Comparison of ENCODE assay signal across 8 mouse cellular contexts in the genomic region with DNA sequence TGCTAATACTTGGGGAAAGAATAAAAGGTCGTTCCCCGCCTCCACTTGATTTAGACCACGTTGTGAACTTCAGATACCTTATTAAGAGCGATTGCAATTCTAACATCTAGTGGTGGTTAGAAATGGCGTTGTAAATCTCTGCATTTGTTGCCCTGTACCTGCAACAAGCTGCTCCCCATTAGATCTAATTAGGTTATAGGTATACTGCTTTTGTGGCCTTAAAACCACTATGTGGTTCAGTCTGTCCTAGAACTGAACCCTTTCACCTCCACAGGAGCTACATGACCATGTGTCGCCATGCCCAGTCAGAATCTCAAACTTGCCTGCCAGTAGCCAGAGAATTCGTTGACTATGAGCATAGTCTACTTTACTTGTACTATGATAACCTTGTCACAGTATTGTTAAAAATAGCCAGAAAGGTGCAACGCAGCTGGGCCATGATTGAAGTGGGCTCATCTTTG. TPM values are rescaled to one million over a fixed set of nuclear protein-coding genes. Genes with fewer than 3 reads are reported as not detected.
DNase-seq lines count a peak whose midpoint lies in the region; ATAC-seq and TF ChIP-seq lines count a peak whose summit lies in the region.

No protein-coding gene starts in this region.

- no peak for ATAC-seq in kidney, embryonic 16.5 days (ENCODE audit: low FRiP score, low TSS enrichment)
- no peak for ATAC-seq in hindbrain, embryonic 13.5 days (ENCODE audit: low FRiP score)
- ATAC-seq in midbrain, postnatal 0 days (ENCODE audit: low FRiP score): no peak

- no peak for DNase-seq in kidney, postnatal 4 days
- peak; percentile 13 for DNase-seq in c-Kit-negative CD71-positive TER-119-positive erythroid progenitor cells, embryonic 14.5 days (ENCODE audit: low read depth, low spot score)
- no peak for DNase-seq in midbrain, postnatal 0 days (ENCODE audit: low spot score)
- DNase-seq in right cerebral cortex, adult 2 months (ENCODE audit: low spot score in 2 of 2): no peak
- DNase-seq in right cerebral cortex, postnatal 36 days (ENCODE audit: low spot score in 2 of 2): no peak
- no peak for DNase-seq in layer of hippocampus, postnatal 36 days

- H3K4me1 ChIP-seq in kidney, embryonic 16.5 days (ENCODE audit: insufficient read depth, low read length): peaks cover 24% of the 10 kb centered on the region
- H3K4me1 ChIP-seq in hindbrain, embryonic 13.5 days (replicated peaks): peaks cover 31% of the 10 kb centered on the region
- peaks cover 13% of the 10 kb centered on the region; the same call in 1 of the 2 replicates for H3K4me1 ChIP-seq in midbrain, postnatal 0 days (ENCODE audit: insufficient read depth, low read length)

- H3K9me3 ChIP-seq in kidney, embryonic 16.5 days (ENCODE audit: low read length): no peaks in the 10 kb centered on the region
- no peaks in the 10 kb centered on the region for H3K9me3 ChIP-seq in hindbrain, embryonic 13.5 days
- no peaks in the 10 kb centered on the region for H3K9me3 ChIP-seq in midbrain, postnatal 0 days (ENCODE audit: low read length)

- no peak for TF ChIP-seq CTCF in midbrain, postnatal 0 days (IDR thresholded peaks at IDR 0.05)

- H3K36me3 ChIP-seq in kidney, embryonic 16.5 days (ENCODE audit: insufficient read depth, low read length): 0 out of 2 replicates have a peak, but pooled peaks cover 7% of the 10 kb centered on the region
- H3K36me3 ChIP-seq in hindbrain, embryonic 13.5 days: peaks cover 4% of the 10 kb centered on the region
- no peaks in the 10 kb centered on the region; the same call in 1 of the 2 replicates for H3K36me3 ChIP-seq in midbrain, postnatal 0 days (ENCODE audit: insufficient read depth, low read length)

- peak overlapping the region; percentile 90 for H3K9ac ChIP-seq in kidney, embryonic 16.5 days (replicated peaks; ENCODE audit: low read length)
- H3K9ac ChIP-seq in hindbrain, embryonic 13.5 days: peak overlapping the region; percentile 97
- H3K9ac ChIP-seq in midbrain, postnatal 0 days (replicated peaks; ENCODE audit: low read length, poor library complexity, severe bottlenecking): peak overlapping the region; percentile 94

- peak overlapping the region; percentile 55 for H3K4me2 ChIP-seq in kidney, embryonic 16.5 days (replicated peaks; ENCODE audit: low read depth, low read length)
- H3K4me2 ChIP-seq in hindbrain, embryonic 13.5 days: peak overlapping the region; percentile 63
- H3K4me2 ChIP-seq in midbrain, postnatal 0 days (ENCODE audit: low read depth, low read length, poor library complexity, severe bottlenecking): peak overlapping the region; percentile 67

- H3K27me3 ChIP-seq in kidney, embryonic 16.5 days (ENCODE audit: insufficient read depth, low read length): no peaks in the 10 kb centered on the region
- H3K27me3 ChIP-seq in hindbrain, embryonic 13.5 days: no peaks in the 10 kb centered on the region
- H3K27me3 ChIP-seq in midbrain, postnatal 0 days (ENCODE audit: insufficient read depth, low read length): no peaks in the 10 kb centered on the region

- WGBS in kidney, embryonic 16.5 days: 31% methylated on average over 8 of the region's 8 CpGs
- 32% methylated on average over 8 of the region's 8 CpGs for WGBS in hindbrain, embryonic 13.5 days
- 24% methylated on average over 8 of the region's 8 CpGs for WGBS in midbrain, postnatal 0 days

- peak overlapping the region; percentile 93 for H3K4me3 ChIP-seq in kidney, embryonic 16.5 days (ENCODE audit: low read length)
- peak overlapping the region; percentile 96 for H3K4me3 ChIP-seq in hindbrain, embryonic 13.5 days
- peak overlapping the region; percentile 98 for H3K4me3 ChIP-seq in midbrain, postnatal 0 days (ENCODE audit: low read depth, low read length)

- H3K27ac ChIP-seq in kidney, embryonic 16.5 days (ENCODE audit: low read length): peak overlapping the region; percentile 92
- H3K27ac ChIP-seq in hindbrain, embryonic 13.5 days: peak overlapping the region; percentile 97
- H3K27ac ChIP-seq in midbrain, postnatal 0 days (ENCODE audit: low read depth, low read length): peak overlapping the region; percentile 94

RNA-seq across cellular contexts. Expression of a gene that starts 0.4 kb away (rescaled TPM):
- polyA plus RNA-seq in kidney, embryonic 16.5 days (2015; fragmentation: Nextera tagmentation; extraction: Ambion mirVana): 403 and 418 TPM in 2 replicates
- 446 and 459 TPM in 2 replicates for polyA plus RNA-seq in hindbrain, embryonic 13.5 days (2015; fragmentation: Nextera tagmentation; extraction: Ambion mirVana)
- total RNA-seq in midbrain, postnatal 0 days (2014; rRNA removed): 56.4 and 89.2 TPM in 2 replicates
- 476 and 513 TPM in 2 replicates for polyA plus RNA-seq in midbrain, postnatal 0 days (2015; fragmentation: Nextera tagmentation; extraction: Ambion mirVana)
- total RNA-seq in layer of hippocampus, postnatal 36 days (2021): 100 to 1,000 TPM; 262 to 279 TPM
